Mouse (Mus musculus) embryonic facial prominence, embryonic 11.5 days (tissue): ENCODE data around the gene Cd40lg. TPM values are rescaled to one million over a fixed set of nuclear protein-coding genes. Genes with fewer than 3 reads are reported as not detected.

Experiments used
- ATAC-seq: fragments of 200-750 bp; cut with Nextera tagmentation; replicated peaks from 2 replicates; pipeline ENCODE4 v1.8.0; 2017; ENCODE audit warnings: low read depth; ENCODE audit not compliant: insufficient number of reproducible peaks, low FRiP score, low TSS enrichment
- DNase-seq: peaks from one replicate; pipeline ENCODE4 v3.0.0-alpha.2; 2015; ENCODE audit warnings: low spot score
- H3K27ac ChIP-seq: fragments of 300-500 bp; sonication (generic); replicated peaks from 2 replicates; pipeline ENCODE4 v1.5.1; 2014; ENCODE audit warnings: mild to moderate bottlenecking, low read depth, low read length, control low read depth
- H3K27me3 ChIP-seq: fragments of 300-500 bp; sonication (generic); 2 replicates; pipeline ENCODE4 v1.6.1; 2014; ENCODE audit warnings: mild to moderate bottlenecking, low read length, moderate library complexity, mixed read lengths; ENCODE audit not compliant: control insufficient read depth, insufficient read depth
- H3K36me3 ChIP-seq: fragments of 300-500 bp; sonication (generic); replicated peaks from 2 replicates; pipeline ENCODE4 v1.6.1; 2014; ENCODE audit warnings: low read depth, mild to moderate bottlenecking, low read length, moderate library complexity, mixed read lengths; ENCODE audit not compliant: control insufficient read depth, insufficient read depth
- H3K4me1 ChIP-seq: fragments of 300-500 bp; sonication (generic); 2 replicates; pipeline ENCODE4 v1.6.1; 2014; ENCODE audit warnings: low read length, mixed read lengths; ENCODE audit not compliant: control insufficient read depth, insufficient read depth
- H3K4me2 ChIP-seq: fragments of 300-500 bp; sonication (generic); 2 replicates; pipeline ENCODE4 v1.6.1; 2014; ENCODE audit warnings: low read depth, mild to moderate bottlenecking, control low read depth, low read length, moderate library complexity
- H3K4me3 ChIP-seq: fragments of 300-500 bp; sonication (generic); 2 replicates; pipeline ENCODE4 v1.5.1; 2014; ENCODE audit warnings: low read depth, low read length, control low read depth
- H3K9ac ChIP-seq: fragments of 300-500 bp; sonication (generic); replicated peaks from 2 replicates; pipeline ENCODE4 v1.6.1; 2014; ENCODE audit warnings: mild to moderate bottlenecking, control low read depth, low read length
- H3K9me3 ChIP-seq: fragments of 300-500 bp; sonication (generic); replicated peaks from 2 replicates; pipeline ENCODE4 v1.6.1; 2016; ENCODE audit warnings: mild to moderate bottlenecking, low read length, inconsistent platforms, mixed read lengths; ENCODE audit not compliant: control insufficient read depth
- WGBS: fragments of 180-500 bp; shearing (Covaris S2); extraction: QIAGEN DNeasy Blood & Tissue Kit; methylation state at CpG from one replicate; pipeline ENCODE4 v1.1.7; 2014; 5-methylcytosine and 5-hydroxymethylcytosine counted together
- polyA plus RNA-seq: library from polyadenylated mRNA; unstranded; fragments of >200 nt; fragmentation: Nextera tagmentation; extraction: Ambion mirVana; gene quantifications from 2 replicates; pipeline ENCODE4 v1.2.1, GENCODE M21; 2014

Cd40lg gene
- polyA plus RNA-seq, 1 experiment from 2014 or later, result not detected

- ATAC-seq (no peak), DNase-seq (no peak)
- Histone ChIP-seq H3K27me3 (no peaks in the 10 kb centered on the region), H3K4me3 (no peak overlapping the region), H3K36me3 (no peaks in the 10 kb centered on the region), H3K4me2 (no peak overlapping the region), H3K9me3 (no peaks in the 10 kb centered on the region), H3K4me1 (no peaks in the 10 kb centered on the region), H3K27ac (no peak overlapping the region), H3K9ac (no peak overlapping the region)
- WGBS, result 68% methylated on average over 4 of the region's 4 CpGs
These were observed 51.6 kb downstream of the Cd40lg start for GRCm38 (mm10) chrX:57263515-57263914.

Other genes starting within 250 kb of the Cd40lg start
- not detected in 2 replicates for gene Brs3, start 169.1 kb upstream of the Cd40lg start, polyA plus RNA-seq
- 80.7 and 91.1 TPM in 2 replicates for gene Htatsf1, start 158.6 kb upstream of the Cd40lg start, polyA plus RNA-seq
- gene Vgll1, start 124.0 kb upstream of the Cd40lg start, polyA plus RNA-seq, result 0.26 and 0.34 TPM in 2 replicates
- 7.2 and 7.3 TPM in 2 replicates for gene Arhgef6, start 126.6 kb downstream of the Cd40lg start, polyA plus RNA-seq
- 208 and 237 TPM in 2 replicates for gene Rbmx, start 180.9 kb downstream of the Cd40lg start, polyA plus RNA-seq
- gene Gm364, start 197.0 kb downstream of the Cd40lg start, polyA plus RNA-seq, result not detected in 2 replicates